Mouse (Mus musculus) retina, postnatal 7 days (tissue): ENCODE measurements around the gene Cblb.

Source experiments
- DNase-seq: peaks from one replicate; pipeline ENCODE4 v3.0.0-alpha.2; 2012; ENCODE audit warnings: low read depth, low spot score

The Cblb gene

DNA sequence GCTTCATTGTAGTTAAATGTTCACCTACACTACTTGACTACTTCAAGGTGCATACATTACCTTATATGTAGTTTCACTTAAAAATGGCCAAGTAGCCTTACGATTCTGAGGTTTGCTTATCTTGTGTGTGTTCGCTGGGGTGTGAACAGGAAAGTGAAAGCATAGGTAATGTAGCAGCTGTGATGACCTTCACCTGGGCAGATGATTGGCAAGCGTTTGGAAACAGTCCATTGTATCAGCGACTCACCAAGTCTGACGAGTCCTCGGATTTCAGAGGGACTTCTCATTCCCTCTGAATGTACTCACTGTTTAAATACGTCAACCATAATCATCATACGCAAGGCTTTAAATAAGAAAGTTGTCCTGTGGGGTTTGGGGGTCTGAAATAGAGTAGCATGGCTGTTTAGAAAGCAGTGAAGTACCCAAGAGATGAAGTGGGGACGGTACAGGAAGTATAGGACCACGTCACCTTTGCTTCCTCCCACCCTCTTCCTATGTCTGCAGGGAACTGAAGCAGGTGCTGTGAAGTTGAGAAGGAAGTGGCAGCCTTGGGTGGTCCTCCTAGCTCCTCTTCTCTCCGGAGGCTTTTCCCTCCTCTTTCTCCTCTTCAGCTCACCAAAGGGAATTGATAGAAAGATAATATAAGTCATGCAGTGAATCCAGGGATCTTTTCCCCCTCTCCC, 101.9 kb downstream of the Cblb start:
- DNase-seq: no peak

DNA sequence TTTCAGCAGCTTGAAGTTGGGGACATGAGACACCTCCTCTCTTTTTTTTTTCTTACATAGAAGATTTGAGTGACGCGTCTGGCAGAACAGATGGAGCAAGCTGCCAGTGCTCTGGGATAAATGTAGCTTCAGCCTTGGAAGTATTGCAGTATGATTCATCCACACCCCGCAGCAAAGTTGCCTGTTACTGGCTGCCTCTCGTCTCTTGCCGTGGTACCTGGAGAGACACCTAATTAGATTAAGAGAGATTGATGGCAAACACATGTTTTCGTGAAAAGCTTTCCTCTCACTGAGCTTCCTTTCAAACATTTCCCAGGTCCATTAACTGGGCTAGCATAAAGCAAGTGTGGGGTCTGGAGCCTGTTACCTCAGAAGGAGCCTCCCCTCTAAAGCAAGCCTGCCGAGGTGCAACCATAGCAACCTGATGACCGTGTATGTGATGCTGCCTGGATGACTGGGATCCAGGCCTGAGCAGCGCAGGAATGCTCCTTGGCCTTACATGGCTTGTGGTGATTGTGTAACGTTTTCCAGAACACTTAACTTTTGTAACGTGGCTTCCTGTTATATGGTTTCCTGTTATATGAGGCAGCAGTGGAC, 103.7 kb downstream of the Cblb start:
- DNase-seq: no peak

DNA sequence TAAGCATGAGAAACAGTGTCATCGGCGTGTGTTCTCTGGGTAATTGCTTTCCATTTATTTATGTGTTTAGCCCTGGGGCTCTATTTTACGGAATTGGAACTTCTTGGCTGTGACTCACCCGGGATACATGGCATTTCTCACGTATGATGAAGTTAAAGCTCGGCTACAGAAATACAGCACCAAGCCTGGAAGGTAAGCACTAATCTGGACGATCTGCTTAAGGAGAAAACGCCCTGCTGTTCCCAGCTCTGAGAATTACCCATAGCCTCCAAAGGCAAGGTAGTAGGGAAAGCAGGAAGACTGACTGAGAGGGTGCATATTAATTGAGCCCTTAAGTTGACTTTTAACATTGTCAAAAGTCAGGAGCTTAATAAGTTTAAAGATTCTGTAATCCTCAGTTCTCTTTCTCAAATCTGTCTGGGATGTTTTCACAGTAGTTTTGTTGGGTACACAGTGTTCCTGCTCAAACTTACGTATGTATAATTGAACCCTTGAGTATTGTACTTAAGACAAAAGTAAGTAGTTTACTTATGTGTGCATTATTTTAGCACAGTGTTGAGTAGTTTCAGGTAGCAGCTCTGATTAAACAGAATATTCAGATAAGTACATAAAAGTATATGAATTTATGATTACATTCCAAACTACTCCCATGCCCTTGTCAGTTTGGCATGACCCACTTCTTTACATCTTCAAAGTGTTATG, 104.8 kb downstream of the Cblb start:
- DNase-seq: no peak

DNA sequence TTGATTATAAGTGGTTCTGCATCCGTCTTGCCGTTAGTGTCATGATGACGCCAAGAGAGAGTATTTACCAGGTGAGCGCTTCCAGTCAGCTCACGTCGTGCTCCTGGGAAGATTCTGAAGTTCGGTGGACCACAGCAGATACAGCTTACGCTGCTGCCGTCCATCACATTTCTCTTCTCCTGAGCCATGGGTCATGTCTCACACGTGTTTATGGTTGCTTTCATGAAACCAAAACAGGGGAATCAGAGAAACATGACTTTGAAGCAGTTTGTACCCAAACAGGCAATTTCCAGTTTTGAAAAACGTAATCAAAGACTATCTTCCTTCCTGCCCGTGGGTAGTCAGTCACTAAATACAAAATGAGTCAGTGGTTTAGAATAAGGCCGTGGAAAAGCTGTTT, 112.1 kb downstream of the Cblb start:
- no peak for DNase-seq

DNA sequence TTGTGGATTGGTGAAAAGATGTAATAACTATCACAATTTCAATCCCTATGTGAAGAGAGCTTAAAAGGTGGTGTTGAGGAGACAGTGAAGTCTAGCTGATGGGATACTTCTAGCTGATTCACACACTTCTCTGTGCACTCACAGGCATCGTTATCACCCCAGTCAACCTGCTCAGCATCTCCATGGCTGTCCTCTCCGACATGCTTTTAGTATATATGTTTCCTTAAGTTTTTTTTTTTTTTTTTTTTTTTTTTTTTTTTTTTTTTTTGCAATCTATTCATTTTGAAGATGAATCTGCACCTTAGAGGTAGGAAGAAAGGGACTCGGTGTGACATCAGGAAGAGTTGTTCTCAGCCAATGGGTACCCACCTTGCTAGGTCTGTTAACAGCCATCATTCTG, 112.8 kb downstream of the Cblb start:
- no peak for DNase-seq

DNA sequence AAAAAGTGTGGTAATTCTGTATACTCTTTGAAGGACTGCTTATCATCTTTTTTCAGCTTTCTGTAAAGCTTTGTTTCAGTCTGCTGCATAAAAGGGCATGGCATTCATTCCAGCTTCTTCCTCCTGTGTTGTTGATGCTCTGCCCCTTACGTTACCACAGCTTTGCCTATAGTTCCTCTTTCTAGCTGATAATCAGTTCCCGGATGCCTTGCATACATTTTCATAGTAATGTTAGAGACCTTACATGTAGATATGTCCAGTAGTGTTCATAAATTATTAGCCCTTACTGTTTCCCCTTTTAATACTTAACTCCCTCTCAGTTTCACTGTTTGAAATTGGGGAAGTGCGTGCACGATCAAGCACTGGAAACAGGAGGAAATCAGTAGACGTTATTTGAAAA, 113.8 kb downstream of the Cblb start:
- DNase-seq: no peak

DNA sequence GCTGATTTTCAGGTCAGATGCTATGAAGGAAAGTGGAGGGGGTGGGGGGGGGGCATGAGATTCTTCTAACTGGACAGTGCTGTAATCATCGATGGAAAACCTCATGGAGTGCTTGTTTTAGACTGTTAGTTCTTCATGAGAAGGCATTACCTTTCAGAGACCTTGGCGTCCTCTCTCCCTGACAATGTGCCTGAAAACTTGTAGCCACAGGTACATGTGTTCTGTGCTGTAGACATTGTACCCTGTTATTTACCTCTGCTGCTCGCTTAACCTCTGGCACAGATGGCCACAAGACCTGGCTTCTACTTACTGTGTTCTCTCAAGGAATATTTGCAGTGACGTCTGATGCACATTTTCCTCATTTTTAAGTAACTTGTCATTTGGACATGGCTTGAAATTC, 114.5 kb downstream of the Cblb start:
- DNase-seq: no peak

DNA sequence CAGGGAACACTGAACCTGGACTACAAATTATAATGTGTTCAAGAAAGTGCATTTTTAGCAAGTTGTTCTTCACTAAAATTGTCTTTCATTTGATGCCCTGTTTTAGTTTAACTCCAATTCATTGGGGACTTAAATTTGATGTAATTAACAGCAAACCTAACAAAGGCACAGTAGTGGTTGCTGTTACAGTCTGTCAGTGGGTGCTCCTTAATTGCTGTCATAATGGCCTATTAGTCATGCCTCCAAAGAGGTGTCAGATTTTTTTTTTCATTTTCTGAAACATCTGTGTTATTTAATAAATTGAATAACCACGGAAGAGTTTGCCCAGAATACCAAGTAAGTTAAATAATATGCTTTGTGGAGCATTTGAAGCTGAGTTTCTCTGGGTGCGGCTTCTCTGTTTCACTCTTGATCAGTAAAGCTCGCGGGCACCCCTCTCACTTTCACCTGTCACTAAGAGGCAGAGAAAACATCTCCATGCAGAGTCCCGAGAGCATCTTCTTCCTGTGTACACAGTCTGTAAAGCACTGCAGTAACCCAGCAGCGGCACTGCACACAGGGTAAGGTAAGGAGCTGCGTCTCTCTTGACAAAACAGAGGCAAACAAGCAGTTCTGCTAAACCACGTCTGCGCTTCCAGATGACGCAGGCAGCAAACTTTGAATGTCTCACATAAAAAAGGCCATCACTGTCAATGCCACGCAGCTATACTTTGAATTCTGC, 116.1 kb downstream of the Cblb start:
- DNase-seq: no peak

DNA sequence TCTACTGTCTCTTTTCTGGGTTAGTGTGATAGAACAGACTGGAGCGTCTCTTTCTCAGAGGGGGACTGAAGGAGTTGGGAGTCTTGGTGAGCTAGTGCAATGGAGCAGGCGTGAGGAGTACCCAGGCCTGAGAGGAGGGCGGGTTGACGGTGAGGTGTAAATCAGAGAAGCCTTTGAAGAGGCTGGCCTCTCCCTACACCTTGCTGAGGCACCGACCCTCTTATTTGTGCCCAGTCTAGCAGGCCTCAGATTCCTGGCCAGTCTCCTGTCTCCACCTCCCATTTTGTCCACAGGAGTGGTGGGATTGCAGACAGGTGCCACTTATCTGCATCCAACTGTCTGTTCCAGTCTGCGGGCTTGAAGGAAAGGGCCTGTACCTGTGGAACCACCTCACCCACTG, 117.0 kb downstream of the Cblb start:
- DNase-seq: no peak

DNA sequence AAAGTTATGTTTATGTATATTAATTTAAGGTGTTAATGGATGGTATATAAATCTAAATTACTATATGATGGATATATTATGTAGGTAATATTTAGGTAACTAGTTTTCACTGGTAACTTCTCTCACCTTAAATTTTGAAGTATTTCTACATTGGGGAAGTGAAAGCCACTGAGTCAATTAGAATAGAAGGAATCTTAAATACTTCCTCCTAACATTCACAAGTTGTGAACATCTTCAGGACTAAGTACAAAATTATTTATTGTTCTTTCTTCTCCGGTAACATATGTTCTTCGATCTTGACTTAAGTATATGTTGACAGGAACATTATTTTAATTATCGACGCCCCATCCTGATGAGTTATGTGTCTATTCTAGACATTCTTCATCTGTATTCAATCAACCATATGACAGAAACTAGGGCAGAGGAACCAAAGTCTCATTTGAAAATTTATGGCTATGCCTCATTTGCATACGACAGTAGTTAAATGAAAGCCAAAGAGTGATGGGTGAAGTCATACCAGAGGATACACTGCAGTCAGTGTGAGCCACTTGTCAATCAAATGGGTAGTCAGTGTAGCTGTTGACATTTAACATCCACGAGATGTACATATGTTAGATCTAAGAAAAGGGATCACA, 118.2 kb downstream of the Cblb start:
- no peak for DNase-seq

DNA sequence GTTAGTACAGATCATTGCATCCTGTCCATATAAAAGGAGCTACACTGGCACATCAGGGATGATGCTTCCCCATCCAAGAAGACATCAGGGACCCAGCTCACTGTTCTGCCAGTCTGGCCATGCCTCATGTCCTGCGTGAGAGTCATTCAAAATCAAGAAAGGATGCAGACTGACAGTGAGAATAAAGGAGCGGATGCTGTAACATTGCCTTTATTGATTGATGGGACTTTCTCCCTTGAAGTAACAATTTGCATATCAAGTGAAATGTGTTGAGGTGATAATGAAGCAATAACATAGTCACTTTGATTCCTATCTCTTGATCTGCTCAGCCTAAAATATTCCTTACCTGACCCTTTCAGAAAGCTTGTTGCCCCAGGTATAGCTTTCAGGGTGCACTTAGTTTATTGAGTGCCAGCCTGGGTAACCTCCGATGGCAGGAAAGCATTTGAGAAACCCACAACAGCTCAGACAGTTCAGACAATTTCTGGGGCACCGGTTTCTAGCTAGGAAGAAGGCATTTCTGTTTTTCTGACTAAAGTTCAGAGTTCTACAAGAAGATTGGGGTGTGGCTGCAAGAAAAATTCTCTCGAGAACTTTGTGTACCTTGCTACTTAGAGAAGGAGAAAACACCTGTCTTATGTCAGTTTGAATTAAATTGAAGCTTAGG, 124.1 kb downstream of the Cblb start:
- DNase-seq: no peak

DNA sequence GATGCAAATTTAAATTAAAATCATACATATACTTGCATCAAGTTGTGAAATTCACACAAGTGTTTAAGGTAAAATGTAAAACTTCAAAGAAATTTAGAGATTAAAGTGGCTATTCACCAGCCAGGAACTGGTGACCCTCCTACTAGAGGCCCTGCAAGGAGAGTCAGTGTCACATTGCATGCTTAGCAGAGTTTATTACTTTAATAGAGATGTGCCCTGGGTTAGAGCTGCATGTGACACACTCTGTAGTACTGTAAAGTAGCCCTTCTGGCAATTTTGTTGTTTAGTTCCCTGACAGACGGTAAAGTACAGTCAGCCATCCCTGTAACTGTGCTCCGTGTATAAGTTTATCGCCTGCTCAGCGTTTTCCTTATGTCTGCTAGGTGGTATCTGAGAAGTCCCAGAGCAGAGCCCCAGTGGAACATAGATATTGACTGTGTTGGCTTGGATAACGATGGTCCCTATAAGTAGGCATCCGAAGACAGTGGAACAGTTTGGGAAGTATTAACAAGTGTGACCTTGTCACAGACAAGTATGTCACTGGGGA, 129.0 kb downstream of the Cblb start:
- DNase-seq: no peak

DNA sequence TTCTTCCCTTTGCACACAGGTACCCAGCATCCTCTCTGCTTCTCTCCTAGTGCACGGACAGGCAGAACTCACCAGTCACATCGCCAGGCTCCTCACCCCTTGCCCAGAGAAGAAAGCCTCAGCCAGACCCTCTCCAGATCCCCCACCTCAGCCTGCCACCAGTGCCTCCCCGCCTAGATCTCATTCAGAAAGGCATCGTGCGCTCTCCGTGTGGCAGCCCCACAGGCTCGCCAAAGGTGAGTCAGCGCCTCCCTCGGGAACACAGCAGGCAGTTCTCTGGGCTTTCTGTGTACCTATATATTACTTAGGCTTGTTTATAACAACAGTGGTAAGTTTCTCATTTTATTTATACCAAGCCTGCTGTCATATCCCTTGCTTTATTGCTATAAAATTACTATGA, 133.2 kb downstream of the Cblb start:
- DNase-seq: no peak

DNA sequence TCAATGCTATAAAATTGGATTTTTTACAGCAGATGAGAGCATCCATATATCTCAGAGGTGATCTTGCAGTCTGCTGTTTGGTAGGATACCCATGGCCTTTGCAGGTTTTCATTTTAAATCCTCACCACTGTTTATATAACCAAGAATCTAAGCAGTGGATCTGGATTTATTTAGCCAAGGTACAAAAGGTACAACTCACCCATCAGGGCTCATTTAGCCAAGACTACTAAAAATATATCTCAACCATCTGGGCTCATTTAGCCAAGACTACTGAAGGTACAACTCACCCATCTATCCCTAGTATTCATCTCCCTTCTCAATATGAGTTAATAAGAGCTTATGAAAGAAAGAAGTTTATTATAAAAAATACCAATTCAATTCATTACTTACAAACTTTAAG, 142.2 kb downstream of the Cblb start:
- DNase-seq: no peak

DNA sequence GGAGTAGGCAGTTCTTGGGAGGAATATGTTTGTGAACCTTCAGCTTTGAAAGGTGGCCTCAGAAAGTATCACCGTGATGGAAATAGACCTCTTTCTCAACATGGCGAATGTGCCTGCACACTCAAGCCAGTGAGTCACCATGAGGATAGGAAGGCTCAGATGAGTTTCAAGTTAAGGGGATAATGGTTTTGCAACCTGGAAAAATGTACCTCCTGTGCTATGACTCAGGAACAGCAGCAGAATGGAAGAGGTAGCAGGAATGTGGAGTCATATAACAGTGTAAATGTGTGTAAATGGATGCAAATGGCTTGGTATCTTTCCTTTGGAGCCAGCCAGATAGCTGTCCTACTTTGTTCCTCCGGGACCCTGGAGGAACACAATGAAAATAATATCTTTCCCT, 148.8 kb downstream of the Cblb start:
- DNase-seq: no peak

DNA sequence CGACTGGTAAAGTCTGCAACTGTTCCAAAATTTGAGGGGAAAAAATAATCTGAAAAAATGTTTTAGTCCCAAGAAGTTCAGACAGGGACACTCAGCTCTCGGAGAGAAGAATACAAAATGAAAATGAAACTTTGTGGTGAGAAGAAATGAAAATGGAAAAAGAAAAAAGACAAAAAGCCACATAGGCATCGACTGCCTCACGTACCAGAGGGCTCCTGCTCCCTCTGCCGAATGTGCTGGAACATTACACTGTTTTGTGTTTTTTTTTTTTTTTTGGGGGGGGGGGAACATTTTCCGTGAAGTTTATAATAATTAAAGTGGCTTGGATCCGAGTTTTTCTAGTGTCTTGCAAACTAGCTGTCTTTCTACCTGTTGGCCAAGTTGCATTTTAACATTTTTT, 151.0 kb downstream of the Cblb start:
- DNase-seq: no peak

DNA sequence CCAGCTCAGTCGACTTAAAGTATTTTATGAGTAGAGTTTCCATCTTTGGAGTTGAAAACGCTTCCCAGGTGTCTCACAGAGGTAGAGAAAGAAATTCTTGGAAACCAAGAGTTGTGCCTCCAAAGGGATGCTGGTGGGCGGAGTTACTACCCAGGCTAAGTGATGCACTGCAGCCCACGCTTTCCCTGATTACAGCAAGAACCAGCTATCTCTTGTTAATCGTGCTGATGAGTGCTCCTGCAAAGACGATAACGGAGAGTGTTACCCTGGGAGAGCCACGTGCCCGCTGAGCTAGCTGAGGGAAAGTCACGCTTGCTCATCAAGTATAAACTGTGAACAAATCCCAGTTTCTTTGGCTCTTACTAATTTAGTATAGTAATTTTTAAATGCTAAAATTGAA, 153.3 kb downstream of the Cblb start:
- no peak for DNase-seq

DNA sequence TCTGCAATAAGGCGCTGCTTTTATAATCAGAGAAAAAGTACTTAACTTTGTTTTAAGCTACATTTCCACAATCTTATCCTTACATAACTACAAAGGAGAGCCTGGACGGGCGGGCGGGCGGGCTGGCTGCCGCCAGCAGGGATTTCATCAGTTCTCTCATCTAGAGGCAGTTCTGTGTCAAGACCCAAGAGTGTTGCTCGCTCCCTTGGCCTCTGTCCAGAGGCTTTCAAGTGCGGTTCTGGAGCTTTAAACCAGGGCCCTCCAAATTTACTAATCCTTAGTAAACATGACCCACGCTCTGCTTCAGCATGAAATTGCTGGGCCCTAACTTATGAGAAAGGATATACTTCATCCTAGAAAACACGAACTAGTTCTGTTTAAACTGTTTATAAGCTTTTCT, 155.7 kb downstream of the Cblb start:
- no peak for DNase-seq

DNA sequence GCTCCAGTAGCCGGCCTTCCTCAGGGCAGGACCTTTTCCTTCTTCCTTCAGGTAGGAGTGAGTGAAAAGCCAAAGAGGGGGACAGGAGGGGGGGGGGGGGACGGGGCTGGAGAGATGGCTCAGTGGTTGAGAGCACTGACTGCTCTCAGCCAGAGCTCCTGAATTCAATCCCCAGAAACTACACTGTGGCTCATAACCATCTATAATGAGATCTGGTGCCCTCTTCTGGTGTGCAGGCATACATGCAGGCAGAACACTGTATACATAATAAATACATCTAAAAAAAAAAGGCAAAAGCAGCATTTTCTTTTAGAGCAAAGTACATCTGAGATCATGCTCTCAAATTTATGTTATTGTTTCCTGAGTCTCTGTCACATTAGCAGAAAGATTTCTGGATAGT, 158.1 kb downstream of the Cblb start:
- DNase-seq: no peak

DNA sequence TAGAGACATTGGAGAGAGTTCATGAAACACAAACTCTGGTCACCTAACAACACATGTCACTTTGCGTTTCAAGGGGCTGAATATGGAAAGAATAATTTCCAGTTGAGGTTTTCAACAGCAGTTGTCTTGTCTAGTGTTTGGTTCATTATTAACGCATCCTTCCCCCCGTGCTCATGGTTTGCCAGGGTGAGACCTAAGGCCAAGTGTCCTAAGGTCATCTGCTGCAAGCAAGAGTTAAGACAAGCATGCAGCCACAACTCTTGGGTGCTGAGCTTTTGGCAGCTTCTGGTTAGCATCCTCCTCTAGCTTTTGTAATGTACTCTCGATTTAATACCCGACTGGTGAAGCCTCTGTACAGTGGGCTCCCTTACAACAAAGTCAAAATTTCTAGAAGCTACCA, 159.7 kb downstream of the Cblb start:
- no peak for DNase-seq

DNA sequence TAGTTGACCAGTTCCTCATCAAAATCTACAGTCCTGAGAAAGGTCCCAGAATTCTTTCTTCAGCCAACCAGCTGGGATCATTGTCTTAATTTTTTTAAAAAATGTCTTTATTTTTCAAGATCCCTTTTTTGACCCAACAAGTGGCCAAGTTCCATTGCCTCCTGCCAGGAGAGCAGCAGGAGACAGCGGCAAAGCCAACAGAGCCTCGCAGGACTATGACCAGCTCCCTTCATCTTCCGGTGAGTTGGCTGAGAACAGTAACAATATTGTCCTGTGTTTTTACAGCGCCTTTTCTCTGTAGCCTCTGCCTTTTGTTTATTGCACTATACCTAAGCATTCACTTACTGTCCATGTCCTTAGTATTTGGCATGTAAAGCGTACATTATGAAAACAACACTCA, 163.0 kb downstream of the Cblb start:
- no peak for DNase-seq
